Mouse (Mus musculus) neural tube, embryonic 12.5 days (tissue): ENCODE data around the gene Ybx1. TPM values are rescaled to one million over a fixed set of nuclear protein-coding genes. Genes with fewer than 3 reads are reported as not detected.

ENCODE experiments used
- ATAC-seq: fragments of 200-750 bp; cut with Nextera tagmentation; 2 replicates; pipeline ENCODE4 v1.8.0; 2017; ENCODE audit warnings: low read depth, mild to moderate bottlenecking, moderate TSS enrichment, moderate library complexity; ENCODE audit not compliant: low FRiP score
- H3K27ac ChIP-seq: fragments of 300-500 bp; sonication (generic); 2 replicates; pipeline ENCODE4 v1.5.1; 2016
- H3K27me3 ChIP-seq: fragments of 300-500 bp; sonication (generic); replicated peaks from 2 replicates; pipeline ENCODE4 v1.6.1; 2016; ENCODE audit warnings: mild to moderate bottlenecking
- H3K36me3 ChIP-seq: fragments of 300-500 bp; sonication (generic); 2 replicates; pipeline ENCODE4 v1.6.1; 2016; ENCODE audit warnings: mild to moderate bottlenecking
- H3K4me1 ChIP-seq: fragments of 300-500 bp; sonication (generic); 2 replicates; pipeline ENCODE4 v1.6.1; 2016
- H3K4me2 ChIP-seq: fragments of 300-500 bp; sonication (generic); replicated peaks from 2 replicates; pipeline ENCODE4 v1.6.1; 2016; ENCODE audit warnings: mild to moderate bottlenecking
- H3K4me3 ChIP-seq: fragments of 300-500 bp; sonication (generic); 2 replicates; pipeline ENCODE4 v1.5.1; 2016
- H3K9ac ChIP-seq: fragments of 300-500 bp; sonication (generic); 2 replicates; pipeline ENCODE4 v1.6.1; 2016; ENCODE audit warnings: mild to moderate bottlenecking
- H3K9me3 ChIP-seq: fragments of 300-500 bp; sonication (generic); 2 replicates; pipeline ENCODE4 v1.6.1; 2016; ENCODE audit warnings: mild to moderate bottlenecking
- WGBS: fragments of 180-500 bp; shearing (Covaris S2); methylation state at CpG from one replicate; pipeline ENCODE4 v1.1.7; 2016; 5-methylcytosine and 5-hydroxymethylcytosine counted together
- polyA plus RNA-seq: library from polyadenylated mRNA; unstranded; fragments of >200 nt; fragmentation: Nextera tagmentation; extraction: Ambion mirVana; gene quantifications from 2 replicates; pipeline ENCODE4 v1.2.1, GENCODE M21; 2016

The Ybx1 gene
- polyA plus RNA-seq, 1 experiment from 2014 or later = 1,308 TPM

- Histone ChIP-seq H3K4me1 (peaks cover 7% of the 10 kb centered on the region; the same call in 1 of the 2 replicates), H3K36me3 (peaks cover 61% of the 10 kb centered on the region)
- WGBS = 91% methylated on average over 9 of the region's 9 CpGs
Observed at GRCm38 (mm10) chr4:119245961-119246360, 48.4 kb downstream of the Ybx1 start.

GRCm38 (mm10) chr4:119245556-119245955 lies 48.8 kb downstream of the Ybx1 start:
- Histone ChIP-seq H3K4me1 (peaks cover 7% of the 10 kb centered on the region; the same call in 1 of the 2 replicates), H3K4me3 (no peak overlapping the region), H3K27me3 (no peaks in the 10 kb centered on the region), H3K27ac (no peak overlapping the region), H3K4me2 (no peak overlapping the region), H3K36me3 (peaks cover 62% of the 10 kb centered on the region), H3K9me3 (no peaks in the 10 kb centered on the region), H3K9ac (no peak overlapping the region)
- 86% methylated on average over 7 of the region's 7 CpGs for WGBS
- ATAC-seq = no peak

More at GRCm38 (mm10) chr4:119245961-119246360, 48.4 kb downstream of the Ybx1 start:
- Histone ChIP-seq H3K4me3 (no peak overlapping the region), H3K9me3 (no peaks in the 10 kb centered on the region), H3K27ac (no peak overlapping the region), H3K4me2 (no peak overlapping the region), H3K9ac (no peak overlapping the region), H3K27me3 (no peaks in the 10 kb centered on the region)
- no peak for ATAC-seq

GRCm38 (mm10) chr4:119244468-119245240 lies 49.8 kb downstream of the Ybx1 start:
- Histone ChIP-seq H3K4me2 (no peak overlapping the region), H3K4me1 (peaks cover 7% of the 10 kb centered on the region; the same call in 1 of the 2 replicates), H3K27ac (no peak overlapping the region), H3K27me3 (no peaks in the 10 kb centered on the region), H3K9ac (no peak overlapping the region), H3K9me3 (no peaks in the 10 kb centered on the region), H3K36me3 (peaks cover 62% of the 10 kb centered on the region), H3K4me3 (no peak overlapping the region)
- no peak for ATAC-seq
- WGBS = 82% methylated on average over 22 of the region's 22 CpGs

GRCm38 (mm10) chr4:119242571-119242970 lies 51.8 kb downstream of the Ybx1 start:
- no peak overlapping the region for H3K4me2 ChIP-seq
- peaks cover 55% of the 10 kb centered on the region for H3K36me3 ChIP-seq

GRCm38 (mm10) chr4:119241664-119242063 lies 52.7 kb downstream of the Ybx1 start:
- Histone ChIP-seq H3K4me3 (no peak overlapping the region), H3K4me2 (no peak overlapping the region), H3K36me3 (peaks cover 54% of the 10 kb centered on the region), H3K9ac (no peak overlapping the region), H3K4me1 (0 out of 2 replicates have a peak, but pooled peaks cover 3% of the 10 kb centered on the region), H3K27me3 (no peaks in the 10 kb centered on the region), H3K9me3 (no peaks in the 10 kb centered on the region), H3K27ac (no peak overlapping the region)
- WGBS = 95% methylated on average over 14 of the region's 14 CpGs
- no peak for ATAC-seq

More at GRCm38 (mm10) chr4:119242571-119242970, 51.8 kb downstream of the Ybx1 start:
- ATAC-seq = no peak
- H3K9me3 ChIP-seq = no peaks in the 10 kb centered on the region
- H3K27me3 ChIP-seq = no peaks in the 10 kb centered on the region
- H3K9ac ChIP-seq = no peak overlapping the region
- 92% methylated on average over 12 of the region's 12 CpGs for WGBS
- peaks cover 5% of the 10 kb centered on the region; the same call in 1 of the 2 replicates for H3K4me1 ChIP-seq
- no peak overlapping the region for H3K27ac ChIP-seq
- no peak overlapping the region for H3K4me3 ChIP-seq

- Histone ChIP-seq H3K27me3 (no peaks in the 10 kb centered on the region), H3K27ac (no peak overlapping the region), H3K9ac (no peak overlapping the region), H3K36me3 (peaks cover 42% of the 10 kb centered on the region), H3K9me3 (no peaks in the 10 kb centered on the region), H3K4me2 (0 out of 2 replicates have a peak overlapping the region, but pooled peaks have one; percentile 8), H3K4me3 (no peak overlapping the region), H3K4me1 (0 out of 2 replicates have a peak, but pooled peaks cover 3% of the 10 kb centered on the region)
- peak; percentile 68 for ATAC-seq
- 57% methylated on average over 12 of the region's 12 CpGs for WGBS
Observed at GRCm38 (mm10) chr4:119239181-119239682, 55.2 kb downstream of the Ybx1 start.

GRCm38 (mm10) chr4:119238661-119239060 lies 55.7 kb downstream of the Ybx1 start:
- H3K4me1 ChIP-seq = 0 out of 2 replicates have a peak, but pooled peaks cover 3% of the 10 kb centered on the region
- H3K27ac ChIP-seq = no peak overlapping the region
- H3K9ac ChIP-seq = no peak overlapping the region
- H3K4me3 ChIP-seq = no peak overlapping the region
- H3K36me3 ChIP-seq = peaks cover 38% of the 10 kb centered on the region
- ATAC-seq = no peak
- H3K9me3 ChIP-seq = no peaks in the 10 kb centered on the region
- 88% methylated on average over 3 of the region's 3 CpGs for WGBS
- no peak overlapping the region for H3K4me2 ChIP-seq
- H3K27me3 ChIP-seq = no peaks in the 10 kb centered on the region

- Histone ChIP-seq H3K36me3 (peaks cover 14% of the 10 kb centered on the region), H3K4me3 (0 out of 2 replicates have a peak overlapping the region, but pooled peaks have one; percentile 89), H3K9me3 (no peaks in the 10 kb centered on the region), H3K27me3 (no peaks in the 10 kb centered on the region), H3K9ac (no peak overlapping the region), H3K4me1 (peaks cover 9% of the 10 kb centered on the region; the same call in 1 of the 2 replicates), H3K4me2 (peak overlapping the region; percentile 92), H3K27ac (no peak overlapping the region)
- 80% methylated on average over 3 of the region's 3 CpGs for WGBS
- no peak for ATAC-seq
Observed at GRCm38 (mm10) chr4:119234348-119234747, 60.1 kb downstream of the Ybx1 start.

- Histone ChIP-seq H3K9me3 (no peaks in the 10 kb centered on the region), H3K27me3 (no peaks in the 10 kb centered on the region), H3K4me2 (peak overlapping the region; percentile 92), H3K4me1 (peaks cover 9% of the 10 kb centered on the region; the same call in 1 of the 2 replicates), H3K27ac (no peak overlapping the region), H3K4me3 (peak overlapping the region; percentile 89), H3K9ac (peak overlapping the region; percentile 76), H3K36me3 (peaks cover 14% of the 10 kb centered on the region)
- ATAC-seq = peak; percentile 29
- WGBS = under 1% methylated on average over 36 of the region's 36 CpGs
Observed at GRCm38 (mm10) chr4:119233256-119233901, 61.0 kb downstream of the Ybx1 start.

- Histone ChIP-seq H3K4me3 (peak within 1 kb of the TSS; percentile 89), H3K4me1 (peaks cover 6% of the 10 kb centered on the region; the same call in 1 of the 2 replicates), H3K9ac (peak within 1 kb of the TSS; percentile 76), H3K9me3 (no peaks in the 10 kb centered on the region), H3K27me3 (no peaks in the 10 kb centered on the region), H3K4me2 (peak within 1 kb of the TSS; percentile 92), H3K27ac (no peak within 1 kb of the TSS; the same call in 1 of the 2 replicates), H3K36me3 (peaks cover 18% of the 10 kb centered on the region)
- WGBS = under 1% methylated on average over 69 of the region's 71 CpGs
- peak; percentile 97 for ATAC-seq
Observed at GRCm38 (mm10) chr4:119232410-119233255, 61.8 kb downstream of the Ybx1 start, which contains the start of the genes AU022252 and P3h1. AU022252 (minus strand) TSS chr4:119232712. P3h1 (plus strand) TSS chr4:119232915.
